Mouse (Mus musculus): Measurements from ENCODE around the gene Tasp1. TPM values are rescaled to one million over a fixed set of nuclear protein-coding genes. Genes with fewer than 3 reads are reported as not detected.

The Tasp1 gene
- total and polyA plus RNA-seq, 3 experiments = 17.0 to 31.5 TPM; not detected in 1

- no peak for TF ChIP-seq SMC3 (IDR thresholded peaks at IDR 0.05; ENCODE audit: low read depth, low read length)
- peak; percentile 52; the same call in 1 of the 2 replicates for TF ChIP-seq MYB (IDR thresholded peaks at IDR 0.05; ENCODE audit: low read depth, low read length)
- TF ChIP-seq BHLHE40 (IDR thresholded peaks at IDR 0.05; ENCODE audit: borderline replicate concordance, low read depth, low read length) = no peak
- no peak for TF ChIP-seq MYC (IDR thresholded peaks at IDR 0.05; ENCODE audit: low read depth, low read length)
- no peak for TF ChIP-seq RAD21 (IDR thresholded peaks at IDR 0.05; ENCODE audit: low read depth, low read length)
- TF ChIP-seq USF1 (IDR thresholded peaks at IDR 0.05; ENCODE audit: low read depth, low read length) = no peak
- no peak for TF ChIP-seq TBP (IDR thresholded peaks at IDR 0.05; ENCODE audit: low read depth, low read length)
- no peak for TF ChIP-seq CTCF (IDR thresholded peaks at IDR 0.05 in 2 of 3, conservative IDR thresholded peaks at IDR 0.05 in 1 of 3; ENCODE audit: control insufficient read depth in 1 of 3, insufficient read depth in 1 of 3, low read depth in 2 of 3, low read length in 3 of 3, poor library complexity in 1 of 3, severe bottlenecking in 1 of 3)
- TF ChIP-seq ZC3H11A (IDR thresholded peaks at IDR 0.05; ENCODE audit: low read depth, low read length) = no peak
- no peak for TF ChIP-seq ZMIZ1 (IDR thresholded peaks at IDR 0.05; ENCODE audit: low read depth, low read length)
- TF ChIP-seq TCF12 (IDR thresholded peaks at IDR 0.05; ENCODE audit: low read depth, low read length) = peak; percentile 84
- peak; percentile 85 for TF ChIP-seq SIN3A (IDR thresholded peaks at IDR 0.05; ENCODE audit: low read length)
- peak; percentile 38; the same call in 1 of the 2 replicates for TF ChIP-seq MAFK (IDR thresholded peaks at IDR 0.05; ENCODE audit: borderline replicate concordance, low read depth, low read length)
- no peak for TF ChIP-seq MEF2A (IDR thresholded peaks at IDR 0.05; ENCODE audit: extremely low read depth, insufficient replicate concordance, low read depth, low read length, poor library complexity, severe bottlenecking)
- TF ChIP-seq MXI1 (IDR thresholded peaks at IDR 0.05; ENCODE audit: low read depth, low read length) = no peak
- 0 out of 4 replicates have a peak, but pooled peaks of 1 of the 2 experiments have one; percentile 21 for TF ChIP-seq POLR2A (IDR thresholded peaks at IDR 0.05; ENCODE audit: control insufficient read depth in 1 of 2, insufficient read depth in 1 of 2, low read depth in 1 of 2, low read length in 2 of 2, poor library complexity in 1 of 2)
- TF ChIP-seq GATA1 (IDR thresholded peaks at IDR 0.05; ENCODE audit: low read depth, low read length) = peak; percentile 94
- TF ChIP-seq UBTF (IDR thresholded peaks at IDR 0.05; ENCODE audit: borderline replicate concordance, insufficient read depth, low read depth, low read length) = no peak
These were observed 17.6 kb upstream of the Tasp1 start (continued) for GRCm38 (mm10) chr2:140084245-140084644.

DNA sequence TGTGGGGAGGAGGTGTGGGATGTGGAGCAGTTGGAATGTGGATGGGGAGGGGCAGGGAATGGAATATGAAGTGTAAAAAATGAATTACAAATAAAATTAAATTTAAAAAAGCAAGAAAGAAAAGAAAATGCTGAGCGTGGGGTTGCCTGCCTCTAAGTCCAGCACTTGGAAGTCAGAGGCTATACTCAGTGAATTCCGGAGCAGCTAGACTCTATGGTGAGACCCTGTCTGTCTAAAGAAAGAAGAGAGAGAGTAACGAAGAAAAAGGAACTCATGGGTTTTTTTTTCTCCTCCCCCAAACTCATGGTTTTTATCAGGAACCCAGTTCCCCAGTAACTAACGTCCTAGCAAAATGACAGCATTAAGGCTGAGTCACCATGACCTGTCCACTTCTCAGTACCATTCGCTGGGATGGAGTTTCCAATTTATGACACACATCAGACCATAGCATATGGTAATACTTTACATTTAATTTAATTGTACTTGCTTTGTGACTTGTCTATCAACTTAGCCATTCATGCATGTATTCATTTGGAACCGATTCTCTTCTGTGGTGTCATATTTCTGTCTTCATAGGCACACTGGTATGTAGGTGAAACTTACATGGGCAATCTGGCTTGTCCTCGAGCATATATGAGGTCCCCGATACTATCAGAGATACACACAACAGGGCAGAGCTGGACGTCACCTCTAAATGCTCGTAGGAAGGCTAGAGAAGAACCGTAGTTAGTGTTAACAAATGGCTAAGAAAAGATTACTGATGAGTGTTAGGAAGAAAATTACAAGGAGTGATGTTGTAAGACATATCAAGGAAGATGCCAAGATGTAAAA is 14.4 kb upstream of the Tasp1 start:
- TF ChIP-seq ZNF384 (IDR thresholded peaks at IDR 0.05; ENCODE audit: low read depth, low read length) (peak; percentile 89), POLR2AphosphoS2 (IDR thresholded peaks at IDR 0.05; ENCODE audit: low read length) (peak; percentile 69; the same call in 1 of the 2 replicates), TBP (IDR thresholded peaks at IDR 0.05; ENCODE audit: low read depth, low read length) (peak; percentile 77), MXI1 (IDR thresholded peaks at IDR 0.05; ENCODE audit: low read depth, low read length) (peak; percentile 21), POLR2A (IDR thresholded peaks at IDR 0.05; ENCODE audit: control insufficient read depth in 1 of 2, insufficient read depth in 1 of 2, low read depth in 1 of 2, low read length in 2 of 2, poor library complexity in 1 of 2) (peak in 1 of 2 experiments; percentile 68; a peak in 2 of 4 replicates), TCF12 (IDR thresholded peaks at IDR 0.05; ENCODE audit: low read depth, low read length) (peak; percentile 74), MAFK (IDR thresholded peaks at IDR 0.05; ENCODE audit: borderline replicate concordance, low read depth, low read length) (0 out of 2 replicates have a peak, but pooled peaks have one; percentile 68), MYC (IDR thresholded peaks at IDR 0.05; ENCODE audit: low read depth, low read length) (peak; percentile 83), GABPA (IDR thresholded peaks at IDR 0.05; ENCODE audit: low read depth, low read length) (peak; percentile 100), NELFE (IDR thresholded peaks at IDR 0.05; ENCODE audit: low read depth, low read length) (0 out of 2 replicates have a peak, but pooled peaks have one; percentile 34), SIN3A (IDR thresholded peaks at IDR 0.05; ENCODE audit: low read length) (no peak; the same call in 1 of the 2 replicates), RCOR1 (IDR thresholded peaks at IDR 0.05; ENCODE audit: low read depth, low read length) (no peak), EP300 (IDR thresholded peaks at IDR 0.05; ENCODE audit: low read depth in 1 of 2, low read length in 2 of 2) (peak; percentile 91 to 93), NRF1 (IDR thresholded peaks at IDR 0.05; ENCODE audit: insufficient read depth, low read depth, low read length, poor library complexity, severe bottlenecking) (no peak), GATA1 (IDR thresholded peaks at IDR 0.05; ENCODE audit: low read depth, low read length) (peak; percentile 80), JUND (IDR thresholded peaks at IDR 0.05; ENCODE audit: low read depth, low read length) (peak; percentile 74; the same call in 1 of the 2 replicates), ETS1 (IDR thresholded peaks at IDR 0.05; ENCODE audit: low read depth, low read length) (peak; percentile 85), MAX (IDR thresholded peaks at IDR 0.05; ENCODE audit: low read length) (no peak), MYB (IDR thresholded peaks at IDR 0.05; ENCODE audit: low read depth, low read length) (peak; percentile 81)
- H3K9me3 ChIP-seq (replicated peaks; ENCODE audit: insufficient read depth, low read length) = no peaks in the 10 kb centered on the region
- peaks cover 0 to 42% of the 10 kb centered on the region in 2 experiments; a peak in 2 of 4 replicates for H3K36me3 ChIP-seq (ENCODE audit: control insufficient read depth in 1 of 2, insufficient read depth in 2 of 2, low read length in 2 of 2)
- no peaks in the 10 kb centered on the region for H3K79me2 ChIP-seq (ENCODE audit: control insufficient read depth, insufficient read depth, low read length, poor library complexity)
- DNase-seq (ENCODE audit: low read depth, low spot score) = peak; percentile 90
- H3K9ac ChIP-seq (ENCODE audit: control insufficient read depth, low read depth, low read length, poor library complexity, severe bottlenecking) = peak overlapping the region; percentile 44
- H3K27me3 ChIP-seq (ENCODE audit: control insufficient read depth in 1 of 2, insufficient read depth in 2 of 2, low read length in 2 of 2) = no peaks in the 10 kb centered on the region
- peaks cover 36 to 44% of the 10 kb centered on the region in 2 experiments for H3K4me1 ChIP-seq (ENCODE audit: control insufficient read depth in 1 of 2, insufficient read depth in 2 of 2, low read length in 2 of 2)
- H3K4me3 ChIP-seq (ENCODE audit: control insufficient read depth in 1 of 2, insufficient read depth in 1 of 2, low read depth in 2 of 2, low read length in 2 of 2) = peak overlapping the region in 1 of 2 experiments; percentile 7; a peak in 2 of 4 replicates
- H3K27ac ChIP-seq (ENCODE audit: control insufficient read depth, low read depth, low read length) = peak overlapping the region; percentile 92
